Mouse (Mus musculus) adrenal gland, postnatal 14 days (tissue): ENCODE results near the gene 4931406C07Rik. TPM values are rescaled to one million over a fixed set of nuclear protein-coding genes. Genes with fewer than 3 reads are reported as not detected.

Experiments used
- DNase-seq: peaks from one replicate; pipeline ENCODE4 v3.0.0; 2021; ENCODE audit warnings: mixed read lengths
- total RNA-seq: library from RNA; stranded (reverse); gene quantifications from 2 replicates; pipeline ENCODE4 v1.2.3, GENCODE M21; 2021

Gene 4931406C07Rik
- total RNA-seq, 1 experiment from 2014 or later, result 156 TPM

DNA sequence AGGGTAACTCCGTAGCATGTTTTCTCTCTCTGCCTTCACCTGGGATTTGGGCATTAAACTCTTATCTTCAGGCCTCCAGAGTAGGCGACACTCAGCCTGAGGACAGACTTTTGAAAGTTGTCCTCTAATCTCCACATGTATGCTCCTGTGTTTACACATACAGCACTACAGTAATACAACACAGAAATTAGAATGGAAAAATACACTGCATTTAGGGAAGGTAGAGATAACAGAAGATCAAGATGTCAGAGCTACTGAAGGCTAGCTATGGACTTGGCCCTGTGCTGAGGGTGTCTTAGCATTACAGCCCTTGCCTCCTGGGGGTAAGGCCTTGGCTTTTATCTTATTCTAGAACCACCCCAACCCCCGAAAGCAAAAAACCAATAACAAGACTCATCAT is 17.8 kb downstream of the 4931406C07Rik start:
- DNase-seq, result no peak

DNA sequence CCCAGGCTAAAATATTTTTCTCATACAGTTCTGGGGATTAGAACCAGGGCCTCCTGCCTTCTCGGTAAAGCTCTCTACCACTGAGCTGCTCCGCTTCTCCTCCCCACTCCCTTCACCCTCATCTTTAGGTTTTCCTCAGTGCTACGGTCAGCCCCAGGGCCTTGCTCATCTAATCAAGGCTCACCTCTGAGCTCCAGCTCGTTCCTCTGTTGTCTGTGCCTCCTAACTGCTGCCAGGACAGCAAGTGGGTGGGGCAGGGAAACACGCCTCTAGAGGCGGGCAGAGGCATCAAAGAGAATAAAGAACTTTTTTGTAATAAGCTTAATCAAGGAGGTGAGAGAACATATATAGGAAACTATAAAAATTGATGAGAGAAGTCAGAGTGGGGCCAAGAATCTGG is 18.4 kb downstream of the 4931406C07Rik start:
- no peak for DNase-seq

DNA sequence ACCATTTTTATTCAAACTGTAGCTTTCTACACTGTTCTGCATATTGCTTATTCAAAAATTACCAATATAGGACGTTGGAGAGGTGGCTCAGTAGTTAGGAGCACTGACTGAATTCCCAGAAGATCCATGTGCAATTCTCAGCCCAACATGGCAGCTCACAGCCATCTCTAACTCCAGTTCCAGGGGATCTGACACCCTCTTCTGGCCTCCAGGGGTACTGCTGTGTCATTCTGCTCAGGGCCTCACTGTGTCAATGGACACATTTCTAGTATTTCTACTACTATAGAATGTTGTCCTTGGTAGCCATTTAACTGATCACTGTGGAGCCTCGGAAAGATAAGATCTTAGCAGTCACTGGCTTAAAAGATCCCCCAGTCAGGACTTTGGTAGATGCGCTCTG is 20.8 kb downstream of the 4931406C07Rik start:
- DNase-seq, result peak; percentile 40

DNA sequence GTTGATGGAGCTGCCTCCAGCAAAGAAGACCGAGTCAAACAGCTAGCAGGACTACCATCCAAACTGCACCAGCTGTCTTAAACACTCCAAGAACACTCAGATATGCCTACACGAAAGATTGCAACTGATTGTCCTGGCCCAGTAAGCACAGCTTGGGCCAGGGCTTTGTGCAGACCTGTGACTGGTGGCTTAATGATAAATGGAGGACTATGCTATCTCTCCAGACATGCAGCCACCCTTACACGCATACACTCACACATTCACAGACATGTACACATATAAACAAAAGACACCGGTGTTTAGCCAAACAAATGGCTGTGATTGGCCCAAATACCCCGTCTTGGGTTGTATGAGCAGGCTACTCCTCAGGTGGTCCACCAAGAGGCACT is 25.8 kb downstream of the 4931406C07Rik start:
- DNase-seq, result no peak

DNA sequence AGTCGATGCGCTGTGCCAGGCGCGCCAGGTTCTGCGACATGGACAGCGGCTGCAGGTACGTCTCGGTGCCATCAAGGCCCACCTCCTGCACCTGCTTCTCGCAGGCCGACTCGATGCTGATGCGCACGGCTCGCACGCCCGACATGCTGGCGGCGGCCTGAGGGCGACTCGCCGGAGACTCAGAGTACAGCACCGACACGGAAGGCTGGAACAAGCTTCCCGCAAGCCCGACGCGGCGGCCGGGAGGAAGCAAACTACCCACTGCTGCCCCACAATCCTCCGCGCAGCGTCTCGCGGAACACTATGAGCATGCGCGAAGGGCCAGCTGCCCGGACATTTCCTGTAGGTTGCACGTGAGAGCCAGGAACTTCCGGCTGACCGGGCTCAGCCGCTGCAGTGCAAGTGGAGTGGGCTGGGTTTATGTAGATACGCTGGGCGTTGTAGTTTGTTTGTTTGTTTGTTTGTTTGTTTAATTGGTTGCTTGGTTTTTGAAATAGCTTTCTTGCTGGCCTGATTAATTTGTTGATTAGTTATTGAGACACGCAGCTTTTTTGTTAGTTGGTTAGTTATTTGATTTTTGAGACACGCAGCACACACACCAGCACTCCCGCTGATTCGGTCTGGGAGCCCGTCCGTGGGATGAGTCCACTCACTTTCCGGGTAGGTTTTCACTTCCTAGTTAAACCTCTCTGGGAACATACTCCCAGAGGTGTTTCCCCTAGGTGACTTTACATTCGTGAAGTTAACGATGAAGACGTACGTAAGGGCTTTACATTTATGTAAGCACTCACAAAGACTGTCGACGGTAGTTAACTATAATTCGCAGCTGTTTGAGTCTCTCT is 26.4 kb downstream of the 4931406C07Rik start, which contains the start of gene Med17:
Gene Med17, minus strand, starts transcription at position 283 of the 842 bp plus-strand sequence.
- peak; percentile 96 for DNase-seq

DNA sequence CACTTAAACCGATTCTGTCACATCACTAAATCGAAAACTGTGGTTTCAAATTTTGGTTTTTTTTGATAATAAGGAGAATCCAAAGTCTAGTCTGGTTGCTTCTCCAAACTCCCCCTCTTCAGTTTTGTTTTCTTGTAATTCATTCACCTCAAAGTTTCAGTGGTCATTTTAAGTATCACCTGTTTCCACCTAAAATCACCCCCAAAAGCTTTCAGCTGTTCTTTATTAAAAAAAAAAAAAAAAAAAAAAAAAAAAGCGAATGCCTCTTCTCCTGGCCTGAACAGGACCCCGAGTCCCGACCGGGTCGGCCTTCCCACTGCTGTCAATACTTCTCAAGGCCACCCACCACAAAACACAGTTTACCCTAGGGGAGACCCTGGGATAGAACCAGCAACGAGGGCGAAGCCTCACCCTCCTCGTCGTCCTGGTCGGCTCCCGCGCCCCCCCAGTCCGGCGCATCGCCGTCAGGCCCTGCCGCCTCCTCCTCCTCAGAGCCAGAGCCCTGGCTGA is 27.1 kb downstream of the 4931406C07Rik start:
- DNase-seq, result no peak

DNA sequence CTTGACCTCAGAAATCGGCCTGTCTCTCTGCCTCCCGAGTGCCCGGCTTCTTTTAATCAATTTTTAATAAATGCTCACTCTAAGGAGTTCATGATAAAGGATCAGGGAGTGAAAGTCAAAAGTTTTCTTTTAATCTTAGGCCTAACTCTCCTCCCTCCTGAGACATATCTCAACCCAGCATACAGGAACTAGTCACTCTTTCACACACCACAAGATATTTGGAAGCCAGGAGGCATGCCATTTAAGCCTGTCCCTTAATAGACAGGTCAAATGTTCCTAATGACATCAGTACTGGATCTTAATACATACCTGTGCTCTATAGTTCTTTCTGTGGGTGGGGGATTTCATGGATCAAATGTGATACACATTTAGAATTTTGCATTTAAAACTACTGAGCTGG is 27.9 kb downstream of the 4931406C07Rik start:
- DNase-seq, result no peak

DNA sequence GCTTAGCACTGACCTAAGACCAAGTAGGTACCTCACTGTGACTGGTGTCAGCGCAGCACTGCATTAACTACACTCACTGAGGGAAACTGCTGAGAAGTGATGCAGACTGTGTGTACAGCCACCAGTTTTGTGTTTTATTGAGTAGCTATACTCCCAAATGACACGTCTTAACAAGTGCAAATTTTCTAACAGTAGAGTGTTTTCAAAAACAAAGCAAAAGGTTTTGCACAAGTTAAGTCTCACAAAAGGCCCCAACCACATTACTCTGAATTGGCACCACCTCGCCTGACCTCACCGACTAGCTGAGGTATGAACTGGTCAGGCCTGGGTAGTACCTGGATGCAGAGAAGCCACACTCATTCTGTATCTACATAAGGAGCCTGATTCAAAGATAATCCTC is 29.4 kb downstream of the 4931406C07Rik start:
- DNase-seq, result no peak

DNA sequence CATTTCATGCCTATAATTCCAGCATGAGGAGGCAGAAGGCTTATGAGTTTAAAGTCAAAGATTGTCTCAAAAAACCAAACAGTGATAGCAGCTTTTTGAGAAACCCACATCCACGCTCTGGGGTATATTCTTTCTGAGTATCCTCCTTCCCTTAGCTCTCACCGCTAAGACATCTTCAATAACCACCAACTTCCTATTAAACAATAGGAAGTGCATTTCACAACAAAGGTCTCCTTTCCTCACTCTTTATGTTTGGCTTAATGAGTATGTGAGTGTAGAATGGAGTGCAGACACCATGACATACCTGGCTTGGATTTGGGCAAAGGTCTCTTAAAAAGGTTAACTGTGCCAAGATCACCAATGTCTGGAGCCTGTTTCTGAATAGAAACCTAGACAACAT is 32.3 kb downstream of the 4931406C07Rik start:
- DNase-seq, result no peak

DNA sequence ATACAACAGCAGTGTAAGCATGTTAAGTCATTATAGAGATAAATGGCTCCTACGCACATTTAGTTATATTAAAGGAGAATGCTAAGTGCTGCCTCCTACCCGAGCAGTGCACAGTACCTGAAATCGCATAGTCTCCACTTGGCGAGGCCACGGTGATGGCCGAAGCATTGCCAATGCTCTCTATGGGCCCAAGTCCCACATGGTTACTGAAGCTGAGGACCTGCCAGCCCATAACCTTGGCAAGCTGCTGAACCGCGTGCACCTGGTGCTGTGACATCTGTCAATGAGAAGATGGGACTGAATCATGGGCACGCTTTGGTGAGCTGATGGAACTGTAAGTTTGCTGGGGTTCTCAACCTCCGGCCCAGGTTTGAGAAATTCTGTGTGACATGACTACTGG is 42.8 kb downstream of the 4931406C07Rik start:
- no peak for DNase-seq

DNA sequence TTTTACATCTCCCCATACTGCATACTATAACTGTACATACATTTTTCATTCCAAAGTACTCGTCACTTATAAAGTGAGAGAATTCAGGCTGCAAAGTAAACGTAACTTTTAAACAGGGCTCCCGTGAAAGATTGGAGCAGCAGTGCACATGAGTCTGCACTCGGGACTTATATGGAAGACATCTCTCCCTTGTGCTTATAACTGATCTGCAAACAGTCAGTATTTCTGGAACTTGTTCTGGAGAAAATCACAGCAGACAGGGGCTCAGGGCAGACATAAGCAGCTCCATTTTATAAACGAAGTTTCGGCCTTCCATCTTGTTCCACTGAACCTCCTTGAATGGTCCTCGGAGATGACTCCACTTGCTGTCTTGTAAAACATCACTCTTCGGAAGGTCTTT is 44.3 kb downstream of the 4931406C07Rik start:
- DNase-seq, result no peak

DNA sequence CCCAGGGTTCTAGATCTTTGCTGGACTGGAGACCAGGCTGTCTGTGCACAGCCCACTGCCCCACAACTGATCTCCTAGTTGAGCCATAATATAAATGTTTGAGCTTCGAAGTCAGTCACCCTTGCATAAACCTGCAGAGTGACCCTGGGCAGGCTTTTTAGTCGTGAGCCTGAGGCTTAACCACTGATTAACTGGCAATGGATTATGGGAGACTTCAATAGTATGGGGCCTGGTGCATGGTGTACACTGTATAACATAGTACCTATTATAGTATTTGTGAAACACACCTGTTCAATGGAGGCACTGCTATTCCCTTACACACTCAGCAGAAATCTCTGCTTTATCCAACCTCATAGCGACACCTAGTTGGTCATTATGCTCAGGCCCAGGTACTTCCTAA is 50.0 kb downstream of the 4931406C07Rik start:
- no peak for DNase-seq

DNA sequence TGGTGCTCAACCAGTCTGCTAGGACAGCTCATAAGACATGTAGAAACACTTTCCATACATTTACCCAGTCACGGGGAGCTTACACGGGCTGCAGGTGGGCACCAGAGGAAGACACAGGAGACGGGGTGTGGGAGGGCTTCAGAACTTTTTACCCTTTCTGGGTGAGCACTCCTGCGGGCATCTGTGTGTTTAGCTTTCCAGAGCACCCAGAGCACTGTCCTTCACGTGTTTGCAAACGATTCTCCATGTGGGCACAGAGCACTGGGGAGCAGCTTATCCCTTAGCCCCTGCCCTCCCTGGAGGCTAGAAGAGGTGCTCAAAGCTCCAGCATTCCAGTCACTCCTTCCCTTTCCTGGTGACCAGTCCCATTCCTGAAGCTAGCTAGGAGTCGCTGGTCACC is 51.7 kb downstream of the 4931406C07Rik start:
- DNase-seq, result no peak

DNA sequence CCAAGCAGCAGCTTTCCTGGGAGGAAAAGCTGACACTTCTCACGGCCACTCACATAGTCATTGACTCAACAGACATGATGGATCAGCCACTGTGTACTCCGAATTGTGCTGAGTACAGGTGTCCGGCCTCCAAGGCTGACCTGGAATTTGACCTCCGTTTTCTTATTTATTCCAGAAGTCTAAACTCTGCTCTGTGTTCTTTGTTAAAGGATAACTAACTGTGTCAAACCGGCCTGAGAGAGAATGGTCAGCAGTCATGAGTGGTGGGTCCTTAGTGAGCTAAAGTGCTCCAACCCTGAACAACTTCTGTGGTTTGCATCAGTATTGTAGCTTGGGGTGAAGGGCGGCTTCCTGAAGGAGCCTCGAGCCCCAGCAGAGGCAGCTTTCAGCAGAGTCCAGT is 54.1 kb downstream of the 4931406C07Rik start:
- DNase-seq, result no peak

DNA sequence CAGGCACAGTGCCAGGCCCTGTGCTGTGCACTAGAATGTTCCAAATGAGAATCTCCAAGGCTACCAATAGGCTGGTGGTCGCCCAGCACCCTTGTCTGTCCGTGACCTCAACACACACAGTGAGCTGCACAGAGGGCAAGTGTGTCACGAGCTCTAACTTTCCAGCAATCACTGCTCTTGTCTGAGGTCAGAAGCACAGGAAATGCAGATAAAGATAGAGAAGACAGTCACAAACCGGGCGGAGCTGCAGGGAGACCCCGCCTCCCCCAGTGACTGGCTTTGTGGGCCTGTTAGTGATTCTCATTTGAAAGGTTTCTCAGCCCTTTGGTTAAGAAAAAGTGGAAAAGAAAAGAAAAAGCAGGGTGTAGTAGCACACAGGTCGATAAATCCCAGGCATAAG is 55.9 kb downstream of the 4931406C07Rik start:
- DNase-seq, result peak; percentile 13

DNA sequence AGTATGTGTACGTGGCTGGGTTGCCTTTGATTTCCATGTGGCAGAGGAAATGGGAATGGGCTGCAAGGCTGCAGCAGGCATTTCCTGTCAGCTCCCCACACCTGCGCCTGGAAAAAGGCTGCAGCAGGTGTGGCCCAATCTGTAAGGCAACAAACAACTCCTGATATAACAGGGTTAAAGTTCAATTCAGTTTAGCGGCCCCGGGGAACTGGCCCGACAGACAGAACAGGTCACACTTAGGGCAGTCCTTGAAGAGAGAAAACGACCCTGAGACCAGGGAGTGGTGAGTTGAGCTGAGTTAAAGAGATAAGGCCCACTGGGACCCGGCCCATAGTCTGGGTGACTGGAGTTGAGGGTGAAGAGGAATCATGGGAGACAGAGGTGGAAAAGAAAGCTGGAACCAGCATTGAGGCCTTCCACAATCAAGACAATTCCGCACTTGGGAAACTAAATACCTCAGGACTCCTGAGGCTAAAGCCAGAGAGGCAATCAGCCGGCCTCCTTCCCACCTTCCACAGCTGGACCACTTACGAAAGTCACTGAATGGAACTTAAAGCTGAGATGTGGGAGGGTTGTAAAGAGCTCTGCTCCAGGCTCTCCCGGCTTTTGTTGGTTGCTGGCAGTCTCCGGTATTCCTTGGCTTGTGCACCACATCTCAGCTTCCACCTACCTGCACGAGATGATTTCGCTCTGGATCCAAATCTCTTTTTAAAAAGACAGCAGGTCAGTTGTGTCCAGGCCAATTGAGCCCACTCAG is 60.8 kb downstream of the 4931406C07Rik start:
- no peak for DNase-seq

DNA sequence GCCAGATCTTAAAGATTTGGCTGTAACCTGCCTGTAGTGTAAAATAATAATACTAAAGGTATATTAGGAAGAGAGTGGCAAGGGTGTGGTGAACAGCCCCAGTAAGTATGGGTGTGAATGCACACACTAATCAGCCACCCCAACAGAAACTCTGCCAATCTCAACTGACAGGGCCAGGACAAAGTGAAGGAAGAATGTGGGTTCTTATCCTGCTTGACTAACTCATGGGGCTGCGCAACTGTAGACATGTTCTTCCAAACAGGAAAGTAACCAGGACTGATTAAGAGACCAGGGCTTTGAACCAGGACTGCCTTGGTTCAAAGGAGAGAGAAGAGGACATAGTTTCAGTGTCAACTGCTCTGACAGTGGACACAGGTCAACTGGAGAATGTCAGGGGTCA is 64.1 kb downstream of the 4931406C07Rik start:
- no peak for DNase-seq

DNA sequence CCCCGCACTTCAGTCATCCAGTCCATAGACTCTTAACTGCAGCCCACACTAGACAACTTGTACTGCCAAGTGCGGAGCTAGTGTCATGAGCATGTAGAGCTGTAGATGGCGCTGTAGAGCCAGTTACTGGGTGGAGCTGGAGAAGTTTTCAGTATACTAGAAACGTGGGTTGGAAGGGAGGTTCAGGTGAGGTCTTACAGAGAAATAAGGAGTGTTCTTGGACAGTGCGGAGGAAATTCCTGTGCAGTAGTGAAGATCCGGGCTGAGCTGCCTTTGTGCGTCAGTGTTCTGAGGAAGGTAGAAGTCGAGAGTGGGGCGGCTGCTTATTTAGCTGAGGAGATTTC is 64.7 kb downstream of the 4931406C07Rik start:
- peak; percentile 78 for DNase-seq

DNA sequence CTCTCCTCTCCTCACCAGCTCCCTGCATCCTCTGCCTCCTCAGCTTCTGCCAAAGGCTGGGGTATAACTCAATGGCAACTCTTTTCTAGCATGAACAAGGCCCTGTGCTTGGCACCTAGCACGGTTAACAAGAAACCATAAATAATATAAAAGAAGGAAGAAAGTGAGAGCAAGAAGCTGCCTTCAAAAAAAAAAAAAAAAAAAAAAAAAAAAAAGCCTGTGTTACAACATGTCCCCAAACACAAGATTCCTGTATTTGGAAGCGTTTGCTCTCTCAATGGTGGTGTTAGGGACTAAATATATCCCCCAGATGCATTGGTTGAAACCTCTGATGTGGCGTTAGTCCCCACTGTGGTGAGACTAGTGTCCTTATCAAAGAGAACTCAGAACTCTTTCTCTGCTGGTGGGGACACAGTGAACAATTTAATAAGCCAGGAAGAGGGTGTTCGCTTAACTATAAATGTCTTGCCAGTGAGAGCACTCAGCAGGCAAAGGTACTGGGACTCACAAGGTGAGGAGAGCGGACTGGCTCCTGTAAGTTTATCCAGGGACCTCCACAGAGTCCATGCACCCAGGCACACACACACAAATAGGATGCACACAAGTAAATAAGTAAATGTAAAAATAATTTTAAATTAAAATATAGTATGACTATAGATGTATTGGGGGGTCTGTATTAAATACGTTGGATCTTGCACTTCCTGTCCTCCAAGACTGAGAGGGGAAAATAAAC is 65.2 kb downstream of the 4931406C07Rik start:
- no peak for DNase-seq

DNA sequence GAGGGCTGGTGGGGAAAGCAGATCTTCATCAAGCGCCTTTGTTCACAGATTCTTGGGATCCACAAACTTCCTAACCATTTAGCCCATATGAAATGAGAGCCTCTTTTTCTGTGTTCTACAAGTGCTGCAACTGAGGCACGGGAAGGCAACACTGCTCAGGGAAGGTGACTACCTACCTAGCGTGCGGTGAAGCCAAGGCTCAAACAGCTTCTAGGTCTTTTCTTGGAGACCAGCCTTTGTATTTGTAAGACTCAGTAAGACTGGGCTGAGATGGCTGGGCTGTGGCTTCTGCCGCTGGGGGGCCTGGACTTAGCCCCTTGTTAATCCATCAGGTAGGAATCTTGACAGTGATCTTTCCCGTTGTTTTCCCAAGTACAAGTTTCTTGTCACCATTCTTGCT is 66.2 kb downstream of the 4931406C07Rik start:
- DNase-seq, result no peak

DNA sequence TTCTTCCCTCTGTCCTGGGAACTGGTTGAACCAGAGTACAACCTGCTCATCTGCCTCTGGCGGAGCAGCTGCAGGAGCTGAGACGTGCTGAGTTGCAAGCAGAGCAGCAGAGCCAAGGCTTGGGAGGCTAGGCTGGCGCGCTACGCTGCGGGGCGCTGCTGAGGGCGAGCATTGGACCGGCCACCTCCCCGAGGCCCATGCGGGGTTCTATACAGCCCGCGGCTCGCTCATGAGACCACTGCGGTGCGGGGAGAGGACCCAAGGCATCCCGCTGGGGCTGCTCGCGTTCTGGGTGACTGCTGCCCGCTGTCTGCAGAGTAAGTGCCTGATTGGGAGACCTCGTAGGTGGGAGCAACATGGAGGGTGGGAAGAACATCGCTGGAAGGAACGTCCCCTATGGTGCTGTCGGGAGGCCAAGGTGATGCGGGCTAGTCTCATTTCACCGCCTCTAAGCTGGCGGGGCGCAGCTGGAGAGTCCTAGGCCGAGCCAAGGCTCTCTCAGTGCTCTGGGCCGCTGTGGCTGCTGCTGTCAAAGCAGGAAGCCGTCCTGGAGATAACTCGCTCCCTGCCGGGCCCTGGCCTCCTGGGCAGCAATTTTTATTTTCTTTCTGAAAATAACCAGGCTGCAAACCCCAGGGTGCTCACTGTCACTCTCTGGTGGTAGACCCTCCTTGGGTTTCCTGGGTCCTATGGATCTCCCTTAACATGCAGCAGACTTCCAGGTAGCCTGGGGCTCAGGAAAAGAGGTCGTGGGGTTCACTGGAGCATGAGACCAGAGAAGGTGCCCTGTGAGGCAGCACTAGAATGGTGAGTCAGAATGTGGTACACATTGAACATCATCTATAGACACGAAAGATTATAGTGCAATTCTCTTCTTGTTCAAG is 67.0 kb downstream of the 4931406C07Rik start, which contains the start of gene Vstm5:
Gene Vstm5, plus strand, starts transcription at position 4 of the 884 bp plus-strand sequence.
- peak; percentile 65 for DNase-seq
